Mouse (Mus musculus) right cerebral cortex, postnatal 25 days (tissue): ENCODE data around the gene Rpl10a.

ENCODE experiments used
- DNase-seq: peaks from one replicate; pipeline ENCODE4 v3.0.0; 2022

Gene Rpl10a

DNA sequence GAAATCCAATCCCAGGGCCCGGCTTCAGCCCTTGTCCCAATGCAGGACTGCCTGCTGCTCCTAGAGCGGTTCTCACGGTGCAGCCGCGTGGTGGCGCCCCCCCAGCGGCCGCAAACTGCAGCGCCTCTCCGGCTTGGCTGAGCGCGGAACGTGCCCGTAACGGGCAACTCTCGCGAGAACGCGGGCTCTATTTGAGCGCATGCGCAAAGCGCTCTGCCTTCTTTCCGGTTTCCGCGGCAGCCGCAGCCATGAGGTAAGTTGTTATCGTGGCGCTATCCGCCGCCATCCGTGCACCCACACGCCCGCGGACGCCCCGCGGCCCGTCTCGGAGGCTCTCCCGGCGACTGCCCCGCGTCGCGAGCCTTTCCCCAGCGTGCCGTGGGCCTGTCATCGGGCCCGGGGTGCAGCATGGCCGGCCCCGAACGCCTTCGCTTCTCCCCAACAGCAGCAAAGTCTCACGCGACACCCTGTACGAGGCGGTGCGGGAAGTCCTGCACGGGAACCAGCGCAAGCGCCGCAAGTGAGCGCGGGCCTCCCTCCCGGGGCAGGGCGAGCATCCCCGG lies at the start of gene Rpl10a:
Gene Rpl10a, plus strand, starts transcription at position 106 of the 563 bp plus-strand sequence.
- DNase-seq = peak; percentile 96

DNA sequence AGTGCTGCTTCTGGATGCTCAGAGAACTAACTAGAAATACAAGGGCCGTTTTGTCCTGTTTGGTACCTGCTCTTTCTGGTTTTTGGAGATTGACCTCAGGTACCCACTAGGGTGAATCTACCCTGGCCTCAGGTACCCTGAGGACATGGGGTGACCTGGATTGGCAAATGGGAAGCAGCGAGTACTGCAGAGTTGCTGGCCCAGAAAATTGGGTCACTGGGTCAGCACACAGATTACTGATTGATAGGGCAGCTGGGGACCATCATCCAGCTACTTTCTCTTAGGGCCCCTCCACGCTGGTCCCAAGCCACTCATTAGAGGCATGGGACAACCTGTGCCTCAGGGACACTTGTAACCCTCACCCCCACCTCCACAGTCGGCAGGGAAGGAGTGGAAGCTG lies 49.0 kb upstream of the Rpl10a start:
- DNase-seq = no peak

DNA sequence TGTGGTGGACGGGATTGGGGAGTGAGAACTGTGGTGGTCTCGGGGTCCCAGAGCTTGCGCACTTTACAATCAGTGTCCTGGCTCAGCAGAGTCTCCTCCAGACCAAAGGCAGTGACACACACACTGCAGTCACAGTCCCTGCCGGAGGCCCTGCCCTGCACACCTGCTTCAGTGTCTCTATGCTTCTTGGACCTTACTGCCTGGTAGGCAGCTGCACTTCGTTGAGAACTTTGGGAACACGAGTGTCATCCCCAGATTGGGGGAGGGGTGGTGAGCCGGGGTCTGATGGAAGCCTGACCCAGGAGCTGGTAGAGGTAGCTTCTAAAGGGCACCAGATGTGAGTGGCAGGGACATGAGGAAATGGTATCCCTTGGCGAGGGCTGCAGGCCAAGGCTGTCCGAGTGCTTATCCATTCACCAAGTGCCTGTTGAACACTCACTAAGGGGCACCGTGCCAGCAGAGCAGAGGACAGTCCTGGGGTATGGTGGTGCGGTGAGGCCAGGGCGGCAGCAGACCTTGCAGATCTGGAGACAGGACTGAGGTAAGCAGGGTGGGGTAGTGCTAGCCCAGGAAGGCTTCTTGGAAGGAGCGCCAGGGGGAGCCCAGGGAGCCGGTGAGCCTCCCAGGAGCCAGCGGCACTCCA lies 48.4 kb upstream of the Rpl10a start:
- no peak for DNase-seq

DNA sequence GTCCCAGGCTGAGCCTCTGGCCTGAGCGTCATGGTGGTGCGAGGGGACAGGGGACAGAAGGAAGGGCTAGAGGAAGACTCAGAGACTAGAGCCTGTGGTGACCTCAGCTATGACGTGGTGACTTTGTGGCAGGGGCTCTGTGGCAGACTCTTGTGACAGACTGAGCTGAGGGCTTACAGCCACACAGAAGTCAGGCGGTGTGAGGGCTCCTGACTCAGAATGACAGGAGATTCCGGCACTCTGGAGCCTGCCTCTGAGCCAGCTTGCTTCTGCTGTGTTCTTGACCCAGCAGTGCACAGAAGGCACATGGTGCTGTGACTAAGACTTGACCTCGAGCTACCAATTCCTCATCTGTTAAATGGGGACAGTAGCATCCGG lies 47.9 kb upstream of the Rpl10a start:
- DNase-seq = no peak

DNA sequence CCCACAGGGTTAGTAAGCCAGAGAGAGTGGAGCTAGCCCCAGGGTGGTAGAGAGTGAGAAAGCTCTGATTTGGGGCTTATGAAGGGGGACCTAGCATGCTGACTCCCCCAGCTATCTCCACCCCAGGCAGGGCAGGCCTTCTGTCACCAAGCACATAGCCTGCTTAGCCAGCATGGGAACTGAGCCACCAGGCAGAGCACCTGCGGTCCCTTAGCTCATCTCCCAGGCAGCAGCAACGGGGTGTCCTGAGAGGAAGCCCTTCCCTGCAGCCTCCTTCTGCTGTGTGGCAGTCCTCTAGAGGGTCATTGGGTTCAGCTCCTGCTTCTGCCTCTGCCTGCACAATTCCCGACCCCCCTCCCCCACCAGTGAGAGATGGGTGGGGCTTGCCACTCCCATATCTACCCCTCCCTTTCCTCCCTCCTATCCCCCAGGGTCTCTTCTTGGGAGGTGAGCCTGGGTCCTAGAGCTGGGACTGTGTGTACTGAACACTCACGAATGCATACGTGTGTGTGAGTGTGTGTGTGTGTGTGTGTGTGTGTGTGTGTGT lies 47.4 kb upstream of the Rpl10a start:
- no peak for DNase-seq

DNA sequence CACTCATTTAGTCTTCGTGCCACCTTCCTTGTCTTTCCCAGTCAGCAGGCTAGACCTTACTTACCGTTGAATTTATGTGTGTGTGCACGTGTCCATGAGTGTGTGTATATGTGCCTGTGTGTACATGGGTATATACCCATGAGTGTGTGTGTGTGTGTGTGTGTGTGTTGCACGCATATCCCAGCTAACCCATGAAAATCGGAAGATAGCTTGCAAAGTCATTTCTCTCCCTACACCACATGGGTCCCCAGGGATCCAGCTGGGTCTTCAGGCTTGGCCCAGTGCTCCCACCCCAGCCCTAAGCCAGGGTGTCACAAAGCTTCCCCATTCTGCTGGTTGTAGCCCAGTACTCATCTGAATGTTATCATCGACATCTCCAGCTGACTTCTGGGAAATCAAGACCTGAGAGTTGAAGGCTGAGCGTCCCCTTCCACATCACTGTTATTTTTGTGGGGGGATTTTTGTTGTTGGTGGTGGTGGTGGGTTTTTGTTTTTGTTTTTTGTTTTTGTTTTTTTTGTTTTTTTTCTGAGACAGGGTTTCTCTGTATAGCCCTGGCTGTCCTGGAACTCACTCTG lies 46.3 kb upstream of the Rpl10a start:
- DNase-seq = no peak

DNA sequence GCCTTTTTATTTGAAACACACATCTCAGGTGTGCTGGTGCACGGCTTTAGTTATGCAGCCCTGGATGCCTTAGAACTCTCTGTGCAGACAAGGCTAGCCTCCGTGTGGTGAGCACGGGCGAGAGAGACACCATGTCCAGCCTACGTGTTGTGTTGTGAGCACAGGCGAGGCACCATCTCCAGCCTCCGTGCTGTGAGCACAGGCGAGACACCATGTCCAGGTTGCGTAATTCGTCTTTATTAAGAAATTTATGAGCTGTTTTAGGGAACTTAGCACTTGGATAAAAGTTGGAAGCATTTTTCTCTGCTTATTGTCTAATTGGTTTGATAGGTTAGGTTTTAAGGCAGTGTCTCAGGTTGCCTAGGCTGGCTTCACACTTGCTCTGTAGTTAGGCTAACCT lies 45.1 kb upstream of the Rpl10a start:
- no peak for DNase-seq

DNA sequence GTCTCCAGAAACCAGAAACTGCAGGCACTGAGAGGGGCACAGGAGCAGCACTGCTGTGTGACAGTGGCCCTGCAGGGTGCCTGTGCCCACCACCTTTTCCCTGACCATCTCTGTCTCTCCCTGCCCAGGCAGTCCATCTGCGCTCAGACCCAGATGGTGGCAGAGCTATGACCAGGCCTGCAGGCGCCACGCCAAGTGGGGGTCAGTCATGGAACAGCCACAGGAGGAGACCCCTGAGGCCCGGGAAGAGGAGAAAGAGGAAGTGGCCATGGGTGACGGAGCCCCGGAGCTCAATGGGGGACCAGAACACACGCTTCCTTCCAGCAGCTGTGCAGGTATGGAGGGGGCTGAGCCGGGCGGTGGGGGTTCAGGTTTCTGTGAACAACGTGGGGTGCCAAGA lies 42.1 kb upstream of the Rpl10a start:
- DNase-seq = no peak

DNA sequence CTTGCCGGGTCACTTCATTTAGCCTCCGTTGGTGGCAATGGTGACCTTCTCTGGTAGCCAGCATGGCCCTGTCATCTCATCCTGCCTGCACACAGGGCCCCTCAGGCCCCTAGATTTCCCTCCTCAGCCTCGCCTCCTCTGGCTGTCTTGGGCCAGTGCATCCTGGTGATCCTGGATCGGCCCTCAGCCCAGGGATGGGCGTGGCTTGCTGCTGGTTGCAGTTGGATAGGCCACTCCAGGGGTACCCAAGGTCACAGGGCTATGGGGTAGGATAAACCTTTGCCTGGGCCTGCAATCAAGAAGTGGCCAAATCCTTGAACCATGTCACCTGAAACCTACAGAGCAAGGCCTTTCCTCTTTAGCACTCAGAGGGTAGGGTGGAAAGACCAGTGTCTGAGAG lies 41.3 kb upstream of the Rpl10a start:
- DNase-seq = no peak

DNA sequence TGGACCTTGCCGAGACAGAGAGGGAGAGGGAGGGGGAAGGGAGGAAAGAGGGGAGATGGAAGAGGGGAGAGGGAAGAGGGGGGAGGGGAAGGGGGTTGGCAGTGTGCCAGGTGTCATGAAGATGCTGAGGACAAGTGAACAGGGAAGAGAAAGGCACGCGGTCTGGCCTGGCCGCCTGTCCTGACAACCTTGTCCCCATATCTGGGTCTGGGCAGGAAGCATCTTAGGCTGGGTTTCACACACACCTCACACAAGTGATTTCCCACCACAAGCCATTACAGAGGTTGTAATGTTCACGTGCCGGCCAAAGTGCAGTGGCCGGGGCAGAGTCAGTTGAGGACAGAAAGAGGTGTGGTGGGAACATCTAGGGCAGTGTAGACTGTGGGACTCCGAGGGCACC lies 40.7 kb upstream of the Rpl10a start:
- no peak for DNase-seq

DNA sequence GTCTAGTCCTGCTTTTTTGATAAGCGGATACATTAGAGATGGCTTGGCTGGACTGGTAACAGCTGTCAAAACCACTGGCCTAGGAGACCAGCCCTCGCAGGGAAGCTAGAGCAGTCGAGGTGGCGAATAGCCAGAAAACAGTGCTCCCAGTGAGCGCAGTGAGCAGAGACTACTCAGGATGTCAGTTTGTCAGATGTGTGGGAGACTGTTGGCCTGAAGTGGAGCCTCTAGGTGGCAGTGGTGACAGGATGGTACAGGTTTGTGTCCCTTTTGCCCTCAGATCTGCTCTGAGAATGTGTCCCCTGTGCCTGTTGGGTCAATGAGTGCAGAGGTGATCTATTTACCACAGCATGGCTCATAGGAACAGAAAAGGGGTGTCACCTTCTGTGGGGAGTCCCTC lies 40.3 kb upstream of the Rpl10a start:
- DNase-seq = no peak

DNA sequence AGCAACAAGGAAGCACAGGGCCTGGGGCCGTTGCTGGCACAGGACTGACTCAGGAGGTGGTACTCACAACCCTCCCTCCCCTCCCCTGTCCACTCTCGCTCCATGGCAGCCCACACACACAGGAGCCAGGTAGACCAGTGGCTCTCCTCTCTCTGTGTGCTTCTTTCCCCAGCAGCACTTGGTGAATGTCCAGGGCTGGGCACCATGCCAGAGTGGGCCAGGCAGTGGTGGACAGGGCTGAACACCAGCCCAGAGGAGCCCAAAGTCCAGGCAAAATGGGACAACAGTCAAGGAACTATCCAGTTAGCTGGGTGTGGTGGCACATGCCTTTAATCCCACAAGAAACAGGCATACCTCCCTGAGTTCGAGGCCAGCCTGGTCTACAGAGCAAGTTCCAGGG lies 38.0 kb upstream of the Rpl10a start:
- peak; percentile 42 for DNase-seq

DNA sequence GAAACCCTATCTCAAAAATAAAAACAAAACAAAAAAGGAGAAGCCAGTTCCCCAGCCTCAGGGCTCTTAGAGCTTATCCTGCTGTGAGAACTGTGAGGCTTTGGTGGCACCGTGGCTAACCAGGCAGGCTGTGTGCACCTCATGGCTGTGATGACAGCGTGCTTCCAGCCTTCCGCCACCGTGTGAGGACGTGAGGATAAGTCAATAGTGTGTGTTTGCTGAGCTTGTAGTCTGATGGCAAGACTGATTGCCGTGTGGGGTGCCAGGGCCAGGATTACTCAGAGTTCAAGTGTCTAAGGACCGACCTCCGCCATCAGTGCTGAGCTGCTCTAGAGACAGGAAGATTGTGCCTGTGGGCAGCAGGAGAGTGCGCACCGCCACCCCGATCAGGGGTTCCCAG lies 37.6 kb upstream of the Rpl10a start:
- no peak for DNase-seq

DNA sequence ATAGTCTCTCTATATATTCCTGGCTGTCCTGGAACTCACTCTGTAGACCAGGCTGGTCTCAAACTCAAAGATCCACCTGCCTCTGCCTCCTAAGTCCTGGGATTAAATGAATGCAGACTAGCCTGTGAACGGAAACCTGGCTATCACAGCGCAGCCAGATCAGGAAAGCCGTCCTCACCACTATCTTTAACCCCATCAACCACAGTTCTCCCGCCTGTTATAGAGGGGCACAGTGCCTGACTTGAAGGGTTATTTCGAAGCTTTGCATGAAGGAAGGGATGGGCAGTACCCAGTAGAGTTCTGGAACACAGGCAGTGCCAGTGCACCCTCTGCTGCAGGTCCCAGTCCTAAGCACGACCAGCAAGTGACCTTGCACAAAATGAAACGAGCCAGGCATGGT lies 36.9 kb upstream of the Rpl10a start:
- no peak for DNase-seq

DNA sequence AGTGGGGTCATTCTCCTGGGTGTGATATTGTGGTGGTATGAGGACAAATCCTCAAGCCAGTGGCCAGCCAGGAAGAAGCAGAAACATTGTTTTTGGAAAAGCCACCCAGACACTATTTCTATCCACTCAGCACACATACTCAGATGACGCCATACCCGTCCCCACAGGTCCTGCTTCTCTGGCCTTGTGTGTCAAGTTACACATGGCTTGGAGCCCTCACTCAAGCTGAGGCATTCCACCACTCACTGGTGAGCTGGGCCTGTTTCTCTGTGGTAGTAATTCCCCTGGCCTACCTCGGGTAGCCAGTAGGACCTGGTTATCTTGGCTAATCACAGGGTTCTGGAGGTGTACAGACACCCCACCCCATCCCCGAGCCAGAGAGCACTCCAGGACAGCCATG lies 34.6 kb upstream of the Rpl10a start:
- DNase-seq = no peak

DNA sequence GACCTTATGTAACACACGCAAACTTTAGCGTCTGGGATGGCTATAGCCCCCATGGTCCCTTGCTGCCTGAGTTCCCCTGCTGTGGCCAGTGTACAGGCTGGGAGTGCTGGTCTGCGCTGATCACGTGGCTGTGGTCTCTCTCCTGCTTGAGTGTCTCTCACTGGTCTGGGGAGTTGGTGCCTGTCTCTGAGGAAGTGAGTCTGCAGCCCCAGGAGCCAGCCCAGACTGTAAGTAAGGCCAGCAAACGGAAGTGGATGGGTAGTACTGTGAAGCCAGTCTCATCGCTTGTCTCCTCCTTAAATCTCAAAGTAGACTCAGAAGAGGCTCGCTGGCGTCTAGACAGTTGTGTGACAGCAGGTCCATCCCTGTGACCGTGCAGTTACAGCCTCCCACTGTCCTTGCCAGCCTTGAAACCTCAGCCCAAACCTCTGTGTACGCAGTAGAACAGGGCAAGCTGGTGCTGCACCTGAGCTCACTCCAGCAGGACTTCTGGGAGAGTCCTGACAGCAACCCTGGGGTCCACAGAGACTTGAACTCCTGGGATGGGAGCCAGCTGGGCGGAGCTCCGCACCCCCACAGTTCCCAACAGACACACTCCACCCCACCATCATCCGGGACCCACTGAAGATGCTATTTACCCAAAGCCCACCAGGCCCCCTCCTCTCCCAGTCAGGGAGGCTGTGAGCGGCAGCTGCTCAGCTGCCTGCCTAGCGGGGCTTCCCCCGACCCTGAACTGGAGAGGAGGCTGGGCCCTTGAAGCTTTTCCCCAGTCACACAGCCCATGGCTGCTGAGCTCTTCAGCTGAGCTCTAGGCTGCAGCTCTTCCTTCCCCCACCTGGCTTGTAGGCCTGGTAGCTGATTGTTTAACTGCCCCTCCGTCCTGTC lies 33.6 kb upstream of the Rpl10a start:
- no peak for DNase-seq

DNA sequence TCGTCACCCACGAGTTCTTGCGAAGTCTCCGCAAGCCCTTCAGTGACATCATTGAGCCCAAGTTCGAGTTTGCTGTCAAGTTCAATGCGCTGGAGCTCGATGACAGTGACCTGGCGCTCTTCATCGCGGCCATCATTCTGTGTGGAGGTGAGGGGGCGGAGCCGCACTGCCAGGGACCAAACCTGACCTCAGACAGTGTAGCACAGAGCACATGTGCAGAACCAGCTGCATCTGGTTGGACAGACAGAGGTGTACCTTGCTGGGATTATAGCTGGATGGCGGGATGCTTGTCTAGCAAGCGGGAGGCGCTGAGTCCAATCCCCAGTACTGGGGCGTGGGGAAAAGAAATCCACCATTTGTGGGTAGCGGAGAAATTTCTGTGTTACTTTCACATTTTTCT lies 29.4 kb upstream of the Rpl10a start:
- no peak for DNase-seq

DNA sequence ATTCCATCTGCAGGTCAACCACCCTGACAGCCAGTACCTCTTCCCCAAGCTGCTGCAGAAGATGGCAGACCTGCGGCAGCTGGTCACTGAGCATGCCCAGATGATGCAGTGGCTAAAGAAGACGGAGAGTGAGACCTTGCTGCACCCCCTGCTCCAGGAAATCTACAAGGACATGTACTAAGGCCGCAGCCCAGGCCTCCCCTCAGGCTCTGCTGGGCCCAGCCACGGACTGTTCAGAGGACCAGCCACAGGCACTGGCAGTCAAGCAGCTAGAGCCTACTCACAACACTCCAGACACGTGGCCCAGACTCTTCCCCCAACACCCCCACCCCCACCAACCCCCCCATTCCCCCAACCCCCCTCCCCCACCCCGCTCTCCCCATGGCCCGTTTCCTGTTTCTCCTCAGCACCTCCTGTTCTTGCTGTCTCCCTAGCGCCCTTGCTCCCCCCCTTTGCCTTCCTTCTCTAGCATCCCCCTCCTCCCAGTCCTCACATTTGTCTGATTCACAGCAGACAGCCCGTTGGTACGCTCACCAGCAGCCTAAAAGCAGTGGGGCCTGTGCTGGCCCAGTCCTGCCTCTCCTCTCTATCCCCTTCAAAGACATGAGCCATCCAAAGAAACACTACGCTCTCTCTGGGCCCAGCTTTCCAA lies 28.5 kb upstream of the Rpl10a start:
- DNase-seq = no peak

DNA sequence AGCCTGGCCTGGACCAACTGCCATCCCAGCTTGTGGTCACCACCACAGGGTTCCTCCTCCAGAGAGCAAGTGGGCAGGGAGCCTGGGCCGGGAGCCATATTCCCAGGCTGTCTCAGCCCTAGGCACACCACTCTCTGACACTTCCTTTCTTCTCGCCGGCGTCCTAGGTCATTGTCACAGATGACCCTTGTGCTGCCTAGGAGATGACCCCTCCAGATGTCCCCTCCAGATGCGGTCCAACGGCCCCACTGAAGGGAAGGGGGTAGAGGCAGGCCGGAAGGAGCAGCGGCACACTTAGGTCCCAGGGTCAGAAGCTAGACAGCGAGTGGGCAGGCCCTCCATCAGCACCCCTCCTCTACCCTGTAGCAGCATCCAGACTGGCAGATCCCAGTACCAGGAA lies 27.9 kb upstream of the Rpl10a start:
- DNase-seq = no peak

DNA sequence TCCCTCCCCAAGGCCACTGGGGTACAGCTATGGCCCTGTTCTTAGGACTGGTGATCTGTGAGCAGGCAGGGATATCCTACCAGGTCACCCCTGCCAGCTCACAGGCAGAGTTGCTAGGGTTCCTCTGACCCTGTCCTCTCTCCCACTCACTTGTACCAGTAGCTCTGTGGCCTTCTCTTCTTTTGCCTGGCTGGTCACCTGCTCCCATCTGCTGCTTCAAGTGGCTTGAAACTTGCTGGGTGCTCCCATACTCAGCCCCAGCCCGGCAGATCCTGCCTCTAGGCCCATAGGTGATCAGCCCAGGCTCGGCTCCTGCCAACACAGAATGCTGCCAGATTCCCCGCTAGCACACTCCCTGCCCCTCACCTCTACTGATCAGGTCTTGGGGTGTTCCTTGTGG lies 27.4 kb upstream of the Rpl10a start:
- no peak for DNase-seq

DNA sequence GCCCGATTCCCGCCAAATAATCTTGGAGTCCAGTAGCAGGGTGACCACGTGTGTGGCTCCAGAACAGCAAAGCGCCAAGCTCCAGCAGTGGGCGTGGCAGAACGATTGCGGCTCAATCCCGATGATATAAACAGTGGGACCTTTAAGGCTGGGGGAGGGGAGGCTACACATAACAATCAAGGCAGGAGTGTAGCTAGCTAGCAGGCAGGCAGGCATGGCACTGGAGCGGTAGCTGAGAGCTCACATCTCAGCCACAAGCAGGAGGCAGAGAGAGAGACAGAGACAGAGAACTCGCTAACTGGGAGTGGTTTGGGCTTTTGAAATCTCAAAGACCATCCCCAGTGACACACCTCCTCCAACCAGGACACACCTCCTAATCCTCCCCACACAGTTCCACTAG lies 23.1 kb upstream of the Rpl10a start:
- DNase-seq = no peak

DNA sequence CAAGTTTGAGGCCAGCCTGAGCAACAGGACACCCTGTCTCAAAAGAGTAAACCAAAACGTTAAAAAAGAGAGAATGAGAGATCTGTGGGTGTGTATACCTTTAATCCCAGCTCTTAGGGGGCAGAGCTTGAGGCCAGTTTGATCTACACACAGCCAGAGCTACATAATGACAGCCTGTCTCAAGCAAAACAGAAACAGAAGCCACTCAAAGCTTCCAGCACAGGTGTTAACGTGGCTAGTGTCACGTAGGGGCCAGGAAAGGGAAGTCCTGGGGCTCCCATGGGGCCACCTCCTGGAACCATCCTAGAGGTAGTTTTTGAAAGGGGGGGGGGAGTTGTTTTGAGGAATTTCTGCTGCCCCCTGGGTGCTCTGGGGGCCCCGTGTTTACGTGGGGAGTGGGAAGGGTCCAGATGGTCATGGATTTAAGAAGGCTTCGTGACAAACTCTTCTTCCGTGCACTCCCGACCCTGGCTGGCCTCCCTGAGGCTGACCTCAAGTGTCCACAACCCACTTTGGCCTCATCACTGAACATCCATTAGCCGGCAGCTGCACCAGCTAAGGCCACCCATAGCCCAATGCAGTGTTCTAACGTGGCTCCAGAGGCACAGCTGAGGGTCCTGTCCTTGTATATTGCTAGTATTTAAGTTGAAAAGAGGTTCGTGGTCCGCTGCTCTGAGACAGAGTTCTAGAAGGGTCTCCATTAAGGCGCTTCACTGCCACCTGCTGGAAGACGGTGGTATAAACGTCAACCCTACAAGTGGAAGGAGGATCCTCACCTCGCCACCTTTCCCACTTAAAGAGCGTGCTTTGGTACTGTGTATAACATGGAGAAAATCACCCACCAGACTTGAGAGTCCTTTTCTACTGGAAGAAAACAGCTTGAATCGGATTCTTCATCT lies 19.7 kb upstream of the Rpl10a start:
- DNase-seq = peak; percentile 74
